Mouse (Mus musculus): ENCODE data around the gene Ikzf4.

The Ikzf4 gene

DNA sequence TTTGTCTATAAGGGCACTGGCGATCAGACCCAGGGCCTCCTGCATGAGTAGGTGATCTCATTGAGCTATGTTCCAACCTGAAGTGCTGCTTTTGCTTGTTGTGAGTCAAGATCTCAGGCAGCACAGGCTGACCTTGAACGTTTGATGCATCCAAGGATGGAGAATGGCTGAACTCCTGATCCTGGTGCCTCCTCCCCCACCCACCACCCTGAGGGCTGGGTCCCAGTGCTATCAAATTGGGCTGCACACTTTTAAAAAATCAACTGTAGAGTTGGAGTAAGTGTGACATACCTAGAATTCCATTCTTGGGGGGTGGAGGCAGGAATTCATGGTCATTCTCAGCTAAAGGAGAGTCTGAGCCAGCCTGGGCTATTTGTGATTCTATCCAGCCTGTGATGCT, 39.3 kb downstream of the Ikzf4 start:
- DNase-seq (ENCODE audit: low spot score), result no peak

DNA sequence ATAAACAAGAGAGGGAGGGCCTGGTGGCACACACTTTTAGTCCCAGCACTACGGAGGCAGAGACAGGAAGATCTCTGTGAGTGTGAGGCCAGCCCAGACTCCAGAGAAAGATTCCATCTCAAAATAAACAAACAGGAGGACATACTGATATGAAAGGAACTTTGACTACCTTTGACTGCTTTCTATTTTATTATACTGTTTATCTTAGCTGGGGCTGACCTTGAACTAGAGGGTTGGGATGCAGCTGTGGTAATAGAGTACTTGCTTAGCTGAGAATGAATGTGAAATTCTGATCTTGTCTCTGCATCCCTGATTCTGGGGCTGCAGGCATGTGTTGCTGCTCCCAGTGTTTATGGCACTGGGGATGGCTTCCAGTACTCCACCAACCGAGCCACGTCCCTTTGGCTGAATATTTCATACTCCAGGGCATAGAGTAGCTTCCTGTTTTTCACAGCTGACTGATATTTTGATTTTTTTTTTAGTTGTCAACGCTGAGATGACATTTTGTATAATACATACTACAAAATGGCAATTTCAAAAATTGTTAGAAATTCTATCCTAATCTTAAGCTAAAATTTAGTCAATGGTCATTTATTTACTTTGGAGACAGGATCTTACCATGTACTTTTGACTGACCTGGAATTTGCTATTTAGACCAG, 43.2 kb downstream of the Ikzf4 start:
- DNase-seq (ENCODE audit: low spot score), result no peak

GRCm38 (mm10) chr10:128601499-128601898, 44.3 kb downstream of the Ikzf4 start:
- no peak for DNase-seq (ENCODE audit: low spot score)

GRCm38 (mm10) chr10:128598476-128598875, 47.3 kb downstream of the Ikzf4 start:
- DNase-seq (ENCODE audit: low spot score), result no peak

DNA sequence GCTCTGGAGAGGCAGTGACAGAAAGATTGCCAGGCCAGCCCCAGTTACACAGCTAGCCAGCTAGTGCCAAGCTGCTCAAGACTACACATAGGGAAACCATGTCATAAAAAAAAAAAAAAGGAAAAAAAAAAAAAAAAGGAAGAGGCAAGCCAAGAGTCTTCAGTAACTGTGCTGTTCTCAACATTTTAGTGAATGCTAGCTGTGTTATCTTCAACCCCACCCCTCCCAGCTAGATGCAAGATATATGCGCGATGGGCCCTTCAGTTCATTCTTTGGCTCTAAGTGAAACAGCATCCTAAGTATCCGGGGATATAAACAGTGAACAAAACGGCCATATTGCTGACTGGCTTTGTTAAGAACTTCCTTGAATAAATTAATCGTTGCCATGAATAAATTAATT, 53.0 kb downstream of the Ikzf4 start:
- DNase-seq (ENCODE audit: low spot score), result no peak

GRCm38 (mm10) chr10:128591436-128591835, 54.4 kb downstream of the Ikzf4 start:
- DNase-seq (ENCODE audit: low spot score), result no peak

DNA sequence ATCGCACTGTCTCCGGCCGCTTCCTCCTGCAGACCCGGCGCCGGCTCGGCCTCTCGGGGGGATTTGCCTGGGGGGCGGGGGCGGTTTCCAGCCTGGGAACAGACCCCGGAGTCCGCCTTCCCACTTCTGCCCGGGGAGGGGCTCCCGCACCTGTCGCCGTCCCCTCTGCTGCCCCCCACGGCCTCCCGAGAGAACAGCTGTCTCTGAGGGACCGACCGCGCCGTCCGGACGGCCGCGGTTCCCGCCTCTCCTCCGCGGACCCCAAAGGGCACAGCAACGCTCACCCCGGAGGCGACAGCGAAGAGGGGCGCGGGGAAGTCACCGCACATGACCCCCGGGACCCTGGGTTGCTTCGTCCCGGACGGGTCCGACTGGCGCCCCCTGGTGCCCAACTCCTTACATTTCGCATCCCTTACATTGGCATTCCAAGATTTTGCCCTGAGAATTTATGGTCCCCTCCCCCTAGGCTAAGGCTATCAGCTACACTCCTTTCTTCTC, 55.5 kb downstream of the Ikzf4 start:
- no peak for DNase-seq (ENCODE audit: low spot score)

GRCm38 (mm10) chr10:128589464-128590192, 56.2 kb downstream of the Ikzf4 start, which contains the start of gene Erbb3:
Gene Erbb3, minus strand, starts transcription at chr10:128589652.
- DNase-seq (ENCODE audit: low spot score), result no peak

DNA sequence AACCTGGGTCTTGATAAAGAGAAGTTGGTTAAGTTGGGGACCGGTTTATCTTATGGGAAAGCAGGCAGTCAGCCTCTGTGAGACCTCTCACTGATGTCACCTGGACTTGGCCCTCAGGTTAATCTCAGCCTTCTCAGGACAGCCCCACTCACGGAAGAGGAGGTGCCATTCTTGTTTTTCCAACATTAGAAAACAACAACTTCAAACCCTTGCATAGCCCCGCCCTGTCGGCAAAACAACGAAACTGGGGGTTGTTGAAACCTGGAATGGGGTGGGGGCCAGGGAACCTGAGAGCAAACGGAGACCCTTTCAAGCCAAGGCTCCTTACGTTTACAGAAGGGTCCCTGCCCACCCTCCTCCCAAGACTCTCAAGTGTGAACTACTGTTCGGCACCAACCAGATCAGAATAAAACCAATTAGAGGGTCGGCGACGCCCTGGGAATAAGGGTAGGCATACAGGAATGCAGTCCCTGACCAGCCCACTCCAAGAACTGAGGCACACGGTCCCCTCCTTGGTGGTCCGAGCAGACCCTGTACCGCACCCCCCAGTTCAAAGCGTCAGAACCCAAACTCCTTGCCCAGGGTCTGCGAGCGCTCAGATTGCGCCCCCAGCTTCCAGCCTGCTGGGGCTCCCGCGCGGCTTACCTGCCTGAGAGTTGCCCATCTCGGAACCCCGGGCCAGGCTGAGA, 56.9 kb downstream of the Ikzf4 start:
- no peak for DNase-seq (ENCODE audit: low spot score)

DNA sequence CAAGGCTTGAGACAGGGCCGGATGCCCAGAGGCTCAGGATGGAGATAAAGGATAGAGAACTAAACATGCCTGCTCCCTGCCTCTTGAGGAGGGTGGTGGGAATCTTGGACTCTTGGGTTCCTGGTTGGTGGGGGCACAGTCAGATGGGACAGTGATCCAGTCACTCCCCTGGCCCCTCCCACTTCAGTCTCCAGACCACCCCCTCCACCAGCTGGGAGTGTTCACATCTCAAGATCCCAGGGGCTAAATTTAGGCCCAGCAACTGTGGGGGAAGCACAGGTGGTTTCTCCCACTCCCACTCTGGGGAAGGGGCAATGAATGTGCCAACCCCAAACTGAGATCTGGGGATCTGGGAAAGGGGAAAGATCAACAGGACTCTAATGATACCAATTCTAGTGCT, 57.7 kb downstream of the Ikzf4 start:
- DNase-seq (ENCODE audit: low spot score), result no peak

DNA sequence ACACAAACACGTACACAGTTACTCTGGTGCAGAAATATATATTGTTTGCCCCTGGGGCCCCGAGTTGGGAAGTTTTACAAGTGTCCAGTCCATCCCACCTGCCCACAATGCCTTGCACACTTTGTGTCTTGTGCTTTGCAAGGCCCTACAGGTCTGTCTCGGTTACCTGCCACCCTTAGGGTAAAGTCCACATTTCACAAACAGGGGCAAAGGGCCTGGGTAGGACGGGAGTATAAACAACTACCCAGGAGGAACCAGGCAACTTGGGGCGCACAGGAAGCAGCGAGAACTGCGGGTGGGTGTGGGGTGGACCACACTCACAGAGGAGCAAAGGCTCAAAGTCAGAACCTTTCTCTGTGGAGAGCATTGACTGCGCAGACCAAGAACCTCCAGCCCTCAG, 58.1 kb downstream of the Ikzf4 start:
- DNase-seq (ENCODE audit: low spot score), result no peak

DNA sequence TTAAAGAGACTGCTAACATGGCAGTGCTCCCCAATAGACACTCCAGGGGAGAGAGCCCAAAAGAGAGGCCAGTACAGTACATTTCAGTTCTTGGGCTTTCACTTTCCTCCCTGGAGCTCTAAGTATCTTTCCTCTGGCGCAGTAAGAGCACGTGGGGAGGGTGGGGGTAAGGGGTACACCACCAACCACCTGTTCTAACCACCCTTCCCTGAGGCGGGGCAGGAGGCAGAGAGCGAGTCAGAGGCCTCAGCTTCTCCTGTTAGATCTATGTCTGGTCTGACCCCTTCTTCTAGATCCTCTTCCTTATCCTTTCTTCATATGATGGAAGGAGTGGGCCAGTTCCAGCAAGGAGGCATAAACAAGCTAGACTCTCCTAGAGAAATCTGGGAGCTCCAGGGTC, 58.7 kb downstream of the Ikzf4 start:
- no peak for DNase-seq (ENCODE audit: low spot score)

DNA sequence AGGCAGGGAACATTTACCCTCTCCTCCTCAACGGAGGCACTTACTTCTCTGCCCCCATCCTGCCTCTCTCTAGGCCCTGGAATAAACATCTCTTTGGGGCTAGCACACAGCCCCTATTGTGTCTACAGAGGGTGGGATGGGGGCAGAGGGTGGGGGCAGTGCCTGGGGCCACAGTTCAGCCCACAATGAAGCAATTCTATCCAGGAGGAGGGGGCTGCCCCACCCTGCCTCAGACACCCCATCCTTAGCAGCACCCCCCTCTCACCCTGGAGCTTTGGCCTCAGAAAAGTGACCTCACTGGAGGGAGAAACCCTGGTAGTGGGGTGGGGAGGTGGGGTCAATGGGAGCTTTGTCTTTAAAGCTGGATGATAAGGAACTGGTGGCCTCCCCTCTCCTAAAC, 59.2 kb downstream of the Ikzf4 start:
- no peak for DNase-seq (ENCODE audit: low spot score)

DNA sequence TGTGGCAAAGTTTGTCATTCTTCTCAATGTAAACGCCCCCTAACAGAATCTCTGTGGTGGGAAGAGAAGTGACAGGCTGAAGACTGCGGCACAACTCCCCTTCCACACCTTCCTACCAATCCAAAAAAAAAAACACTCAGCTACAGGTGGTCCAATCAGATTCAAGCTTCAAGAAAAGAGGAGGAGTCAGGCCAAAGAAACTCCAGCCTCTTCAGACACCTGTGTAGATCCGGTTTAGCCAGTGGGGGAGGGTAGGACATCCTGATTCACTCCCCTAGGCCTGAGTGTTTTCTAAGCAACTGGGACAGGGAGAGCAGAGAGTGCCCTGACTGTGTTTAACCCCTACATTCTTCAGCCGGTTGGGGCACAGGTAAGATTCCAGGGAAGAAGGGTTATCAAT, 61.4 kb downstream of the Ikzf4 start:
- no peak for DNase-seq (ENCODE audit: low spot score)

DNA sequence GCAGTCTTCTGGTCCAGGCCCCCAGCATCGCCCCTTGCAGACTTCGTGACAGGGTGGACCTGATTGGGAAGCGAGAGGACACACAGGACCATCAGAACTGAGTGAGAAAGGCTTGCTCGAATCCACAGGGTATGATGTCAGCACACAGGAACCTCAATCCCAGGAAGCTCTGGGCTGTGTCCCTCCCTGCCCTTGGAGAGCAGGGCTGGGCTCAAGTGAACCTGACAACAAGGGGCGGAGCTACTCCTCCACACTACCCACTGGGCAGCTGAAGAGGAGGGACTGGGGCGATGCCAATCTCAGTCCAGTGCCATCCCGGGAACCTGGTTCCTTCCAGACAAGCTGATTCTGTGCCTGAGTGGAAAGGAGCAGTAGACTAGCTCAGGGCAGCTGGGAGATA, 62.1 kb downstream of the Ikzf4 start:
- no peak for DNase-seq (ENCODE audit: low spot score)
